Mouse (Mus musculus): ENCODE data around the gene Heph. TPM values are rescaled to one million over a fixed set of nuclear protein-coding genes. Genes with fewer than 3 reads are reported as not detected.

The Heph gene
- polyA plus RNA-seq (2012; rRNA removed): 4.0 and 7.4 TPM in 2 replicates

DNA sequence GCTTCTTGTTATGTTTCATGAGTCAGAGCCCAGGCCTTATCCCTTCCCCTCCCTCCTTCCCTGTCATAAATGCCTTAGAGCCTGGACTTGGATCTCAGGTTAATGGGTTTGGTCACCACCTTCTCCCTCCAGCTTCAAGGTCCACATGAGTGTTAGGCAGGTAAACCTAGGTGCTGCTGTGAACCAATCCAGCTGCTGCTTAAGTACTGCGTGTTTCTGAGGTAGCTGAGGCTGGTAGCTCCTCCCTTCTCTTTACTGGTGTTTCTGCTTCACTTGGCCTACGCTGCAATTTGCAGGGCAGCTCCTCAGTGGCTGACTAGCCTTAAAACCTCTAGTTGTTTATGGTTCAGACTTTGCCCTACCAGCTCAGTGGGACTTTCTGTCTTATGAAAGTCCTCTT is at the start of gene Heph:
Gene Heph, plus strand, starts transcription at position 211 of the 400 bp plus-strand sequence.

DNA sequence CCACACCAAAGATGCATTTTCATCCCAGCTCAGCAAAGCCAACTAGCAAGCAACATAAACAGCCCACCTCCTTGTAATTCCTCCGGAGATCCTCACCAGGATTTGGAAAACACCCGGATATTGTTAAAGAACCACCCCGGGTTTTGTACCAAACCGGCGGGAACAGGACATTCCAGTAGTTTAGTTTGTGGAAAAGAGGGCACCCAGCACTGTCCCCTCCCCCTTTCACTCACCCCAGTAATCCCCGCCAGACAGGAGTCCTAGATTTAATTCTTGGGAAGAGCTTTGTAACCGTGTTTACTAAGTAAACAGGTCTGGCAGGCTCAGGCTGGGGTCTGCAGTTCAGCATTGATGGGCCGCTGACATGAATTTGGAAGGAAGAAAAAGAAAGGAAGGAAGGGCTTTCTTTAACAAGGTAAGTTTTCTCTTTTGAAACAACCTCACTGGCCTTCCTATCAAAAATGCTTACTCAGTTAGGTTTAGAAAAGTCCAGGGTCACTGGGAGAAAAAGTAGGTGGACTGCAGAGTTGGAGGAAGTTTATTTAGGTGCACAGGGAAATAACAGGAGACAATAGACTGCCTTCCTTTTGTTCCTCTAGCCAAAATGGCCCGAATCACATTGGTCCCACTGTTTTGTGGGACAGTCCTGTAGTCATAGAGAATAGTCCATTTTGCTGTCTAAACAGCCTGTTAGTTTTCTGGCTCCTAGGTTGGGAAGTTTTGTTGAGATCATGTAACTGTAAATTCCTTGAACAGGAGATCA is 1.2 kb downstream of the Heph start, which contains the start of gene Hsf3:
Gene Hsf3, minus strand, starts transcription at position 94 of the 763 bp plus-strand sequence.

Other genes starting within 250 kb of the Heph start
- gene Vsig4, start 161.9 kb upstream of the Heph start, polyA plus RNA-seq (2012; rRNA removed): not detected in 2 replicates
- 0.02 and 0.09 TPM in 2 replicates for gene Hsf3, start 935 bp downstream of the Heph start, polyA plus RNA-seq (2012; rRNA removed)